Mouse (Mus musculus) thymus, postnatal 25 days (tissue): ENCODE measurements around the gene Gnat1.

Experiments used
- DNase-seq: peaks from one replicate; pipeline ENCODE4 v3.0.0; 2022

Gnat1 gene

DNA sequence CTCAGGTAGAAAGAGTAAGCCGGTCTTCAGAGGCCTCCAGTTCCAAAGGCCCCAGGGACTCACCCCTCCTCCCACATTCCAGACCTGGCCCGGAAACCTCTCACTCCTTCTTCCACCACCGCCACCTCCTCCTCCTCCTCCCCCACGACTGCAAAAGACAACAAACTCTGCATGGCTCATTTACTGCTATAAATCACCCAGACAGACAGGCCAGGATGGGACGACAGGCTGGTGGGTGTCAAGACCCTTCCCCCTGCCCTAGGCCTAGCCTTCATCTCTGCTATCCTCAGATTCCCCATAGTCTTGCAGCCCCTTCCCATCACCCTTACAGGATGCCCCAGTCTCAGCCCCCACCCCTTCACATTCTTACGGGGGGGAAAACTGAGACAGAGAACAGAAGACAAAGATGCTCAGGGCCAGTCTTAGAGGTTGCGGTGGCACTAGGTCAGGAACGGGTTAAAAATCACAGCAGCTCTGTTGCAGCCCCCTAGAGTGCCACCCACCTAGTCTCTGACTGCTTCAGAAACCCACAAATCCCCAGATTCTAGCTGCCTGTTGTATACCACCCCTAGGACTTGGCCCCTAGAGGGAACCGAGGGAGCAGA, 20.0 kb upstream of the Gnat1 start:
- no peak for DNase-seq

DNA sequence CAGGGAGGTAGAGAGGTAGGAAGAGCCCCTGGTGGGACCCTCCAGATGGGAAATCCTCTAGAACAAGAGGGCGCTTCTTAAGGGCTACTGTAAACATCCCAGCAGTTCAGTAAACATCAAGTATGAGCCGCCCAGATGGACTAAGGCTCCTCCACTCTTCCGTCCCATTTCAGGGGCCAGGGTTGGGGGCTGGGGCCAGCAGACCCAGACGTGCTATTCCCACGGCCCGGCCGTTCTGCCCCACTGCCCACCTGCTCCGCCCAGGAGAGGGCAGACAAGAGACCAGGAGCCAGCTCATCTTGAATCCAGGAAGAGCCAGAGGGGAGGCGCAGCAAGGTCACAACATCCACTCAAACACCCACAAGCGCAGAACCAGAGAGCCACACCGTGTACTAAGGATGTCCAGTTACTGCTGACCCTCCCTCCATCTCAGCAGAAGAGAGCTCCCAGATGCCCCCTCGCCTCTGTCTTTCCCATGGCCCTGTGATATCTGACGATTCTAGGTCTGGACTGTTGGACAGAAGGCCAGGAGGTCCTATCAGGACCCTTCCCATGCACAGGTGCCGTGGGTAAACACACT, 19.2 kb upstream of the Gnat1 start:
- DNase-seq = no peak

DNA sequence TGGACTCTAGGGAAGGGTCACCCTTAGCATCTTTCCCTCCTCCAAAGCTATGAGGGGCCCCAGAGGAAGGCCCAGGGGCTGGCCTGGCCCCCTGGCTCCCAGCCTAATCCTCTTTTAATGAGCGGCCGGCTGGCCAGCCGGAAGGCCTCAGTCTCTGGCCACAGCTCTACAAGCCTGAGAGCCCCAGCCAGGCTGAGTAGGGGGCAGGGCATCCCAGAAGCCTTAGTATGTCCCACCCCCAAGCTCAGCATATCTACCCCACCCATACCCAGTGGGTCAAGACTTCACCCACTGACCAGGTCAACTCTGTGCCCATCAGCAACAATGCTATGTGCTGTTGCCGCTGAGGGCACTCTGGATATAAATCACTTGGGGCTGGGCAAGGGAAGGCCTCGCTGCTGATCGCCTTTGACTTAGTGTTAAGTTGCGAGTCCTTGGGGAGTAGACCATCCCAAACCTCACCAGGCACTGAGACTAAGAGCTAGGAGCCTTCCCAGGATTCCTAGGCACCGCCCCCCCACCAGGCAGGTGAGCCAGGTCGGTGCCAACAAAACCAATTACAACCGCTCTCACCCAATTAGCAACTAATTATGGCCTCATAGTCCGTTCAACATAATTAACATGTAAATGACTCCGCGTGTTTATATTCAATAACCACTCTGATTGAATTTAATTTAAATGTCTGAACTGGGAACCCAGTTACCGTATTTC, 18.5 kb upstream of the Gnat1 start:
- DNase-seq = no peak

DNA sequence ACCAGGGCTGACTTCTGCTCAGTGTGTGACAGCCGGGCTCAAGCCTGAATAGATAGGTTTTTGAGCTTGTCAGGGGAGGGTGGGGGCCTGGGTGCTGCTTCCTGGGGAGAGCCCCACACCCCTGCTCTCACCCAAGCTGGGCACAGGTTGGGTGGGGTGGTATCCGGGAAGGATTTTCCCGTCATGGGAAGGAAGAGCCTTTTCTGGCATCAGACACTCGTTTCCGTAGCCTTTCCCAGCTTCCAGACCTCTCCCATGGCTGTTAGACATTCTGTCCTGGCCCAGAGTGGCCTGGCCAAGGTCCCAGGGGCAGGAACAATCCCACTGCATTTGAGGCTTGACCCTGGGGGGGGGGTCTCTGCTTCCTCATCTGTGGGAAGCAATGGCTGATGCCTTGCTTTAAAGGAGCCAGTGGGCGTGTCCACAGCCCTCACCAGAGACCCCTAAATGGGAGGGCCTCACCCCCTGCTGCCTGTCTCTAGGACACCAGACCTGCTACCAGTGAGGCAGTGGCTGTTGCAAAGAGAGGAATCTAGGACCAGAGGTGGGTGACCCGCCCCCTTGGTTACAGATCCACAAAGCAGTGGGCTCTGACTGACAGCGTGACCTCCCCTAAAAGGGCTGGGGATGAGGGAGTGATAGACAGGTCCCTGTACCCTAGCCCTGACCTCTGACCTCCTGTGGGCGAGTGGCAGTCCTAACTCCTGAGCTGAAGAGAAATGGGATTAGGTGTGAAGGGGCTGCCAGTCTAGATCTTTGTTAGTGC, 17.5 kb upstream of the Gnat1 start:
- DNase-seq = no peak

DNA sequence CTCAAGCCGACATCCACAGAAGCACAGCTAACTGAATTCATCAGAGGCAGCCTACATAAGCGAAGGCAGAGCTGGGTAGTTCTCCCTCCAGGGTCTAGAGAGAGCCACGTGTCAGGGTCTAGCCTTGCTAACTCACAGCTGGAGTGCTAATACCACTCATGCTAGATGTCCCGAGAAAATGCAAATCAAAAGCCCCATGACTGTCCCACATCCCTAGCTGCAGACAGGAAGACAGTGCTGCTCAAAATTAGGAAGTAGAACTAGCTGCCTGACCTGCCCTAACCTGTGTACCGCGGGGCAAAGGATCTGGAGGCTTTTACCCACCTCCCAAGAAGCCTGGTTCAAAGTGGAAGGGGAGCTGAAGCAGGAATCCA, 16.6 kb upstream of the Gnat1 start:
- no peak for DNase-seq

DNA sequence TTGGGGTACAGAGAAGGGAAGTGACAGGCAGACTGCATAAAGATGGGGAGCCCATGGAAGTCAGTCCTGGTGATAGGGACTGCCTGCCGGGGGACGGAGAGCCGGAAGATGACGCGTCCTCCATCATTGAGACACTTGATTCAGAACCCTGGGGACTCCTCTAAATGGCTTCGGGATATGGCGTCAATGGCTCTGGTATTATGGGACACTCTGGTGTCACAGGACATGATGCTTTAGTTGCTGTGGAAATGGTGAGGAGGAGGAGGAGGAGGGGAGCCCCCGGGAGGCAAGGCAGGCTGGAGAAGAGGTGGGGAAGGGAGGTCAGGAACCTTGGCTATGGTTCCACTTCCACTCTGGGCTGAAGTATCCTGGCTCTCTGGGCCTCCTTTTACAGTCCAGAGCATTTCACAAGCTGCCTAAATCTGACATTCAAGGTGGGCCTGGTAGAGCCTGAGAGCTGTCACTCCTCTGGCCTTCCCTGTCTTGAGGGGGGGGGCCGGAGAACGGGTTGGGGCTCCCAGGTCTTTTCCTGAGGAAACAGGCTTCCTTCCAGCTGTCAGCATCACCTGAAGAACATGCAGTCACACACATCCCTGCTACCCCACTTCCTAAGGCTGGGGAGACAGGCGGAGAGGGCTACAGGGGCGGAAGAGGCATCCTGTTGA, 16.1 kb upstream of the Gnat1 start:
- no peak for DNase-seq

DNA sequence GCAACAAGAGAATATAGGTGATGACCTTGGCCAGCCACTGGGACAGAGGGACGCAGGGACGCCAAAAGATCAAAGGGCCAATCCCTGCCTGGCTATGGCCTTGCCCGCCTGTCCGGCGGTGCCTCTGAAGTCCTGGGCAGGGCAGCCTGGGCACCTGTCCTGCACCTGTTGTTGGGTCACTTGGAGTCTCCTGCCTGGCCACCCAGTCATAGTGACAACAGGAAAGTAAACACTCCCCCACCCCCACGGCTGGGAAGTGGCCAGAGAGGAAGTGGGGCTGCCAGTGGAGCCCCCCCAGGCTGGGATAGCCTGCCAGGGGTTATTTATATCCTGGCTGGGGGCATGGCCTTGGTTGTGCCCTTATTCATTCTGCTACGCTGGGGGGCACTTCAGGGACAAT, 15.1 kb upstream of the Gnat1 start:
- no peak for DNase-seq

DNA sequence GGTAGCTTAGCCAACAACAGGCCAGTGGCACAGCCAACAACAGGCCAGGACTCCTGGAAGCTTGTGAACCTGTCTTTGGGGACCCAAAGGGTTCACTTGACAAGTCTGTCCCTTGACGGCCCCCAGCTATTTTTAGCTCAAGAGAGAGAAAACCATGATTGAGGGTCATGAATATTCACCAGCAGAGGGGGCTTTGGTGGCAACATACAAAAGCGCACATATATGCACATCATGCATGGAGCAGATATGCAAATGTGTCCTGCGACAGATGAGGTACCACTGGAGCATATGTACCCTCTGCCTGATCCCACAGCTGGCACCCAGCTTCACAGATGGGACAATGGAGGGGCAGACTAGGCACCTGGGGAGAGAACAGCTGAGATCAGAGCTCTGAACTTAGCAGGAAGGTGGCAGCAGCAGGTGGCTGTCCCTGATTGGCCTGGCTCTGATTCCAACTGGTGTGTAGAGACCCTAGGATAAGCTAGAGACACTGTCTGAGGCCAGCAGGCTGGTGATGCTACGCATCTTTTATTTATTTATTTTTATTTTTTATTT, 14.0 kb upstream of the Gnat1 start:
- DNase-seq = no peak

DNA sequence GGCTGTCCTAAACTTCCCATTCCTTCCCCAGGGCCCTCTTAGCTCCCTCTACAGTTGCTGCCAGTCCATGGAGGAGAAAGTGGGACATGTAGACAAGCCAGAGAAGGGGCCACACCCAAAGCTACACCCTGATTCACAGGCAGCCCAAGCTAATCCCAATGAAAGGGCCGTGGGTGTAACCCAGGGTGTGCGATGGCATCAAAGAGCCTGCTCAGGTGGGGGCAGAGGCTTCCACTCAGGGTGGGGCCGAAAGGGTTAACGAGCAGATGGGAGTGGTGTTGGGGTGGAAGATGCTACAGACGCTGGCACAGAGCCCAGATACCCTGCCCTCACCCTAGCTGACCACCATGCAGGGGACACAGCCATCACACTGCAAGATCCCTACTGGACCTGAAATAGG, 13.3 kb upstream of the Gnat1 start:
- no peak for DNase-seq

DNA sequence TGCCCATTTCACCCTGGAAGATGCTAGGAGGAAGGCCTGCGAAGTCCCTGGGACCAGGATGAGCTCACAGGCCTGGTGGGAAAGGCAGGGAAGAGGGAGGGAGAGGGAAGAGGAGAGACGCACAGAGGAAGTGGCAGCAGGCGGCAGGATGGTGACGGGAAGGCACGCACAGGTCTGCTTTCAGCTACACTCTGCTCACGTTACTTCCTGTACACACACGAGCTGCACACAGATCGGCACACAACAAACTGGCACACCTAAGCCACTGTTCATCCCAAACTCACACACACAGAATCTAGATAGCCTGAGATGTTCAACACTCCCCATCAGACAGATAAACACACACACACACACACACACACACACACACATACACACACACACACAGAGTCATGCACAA, 10.9 kb upstream of the Gnat1 start:
- peak; percentile 26 for DNase-seq

DNA sequence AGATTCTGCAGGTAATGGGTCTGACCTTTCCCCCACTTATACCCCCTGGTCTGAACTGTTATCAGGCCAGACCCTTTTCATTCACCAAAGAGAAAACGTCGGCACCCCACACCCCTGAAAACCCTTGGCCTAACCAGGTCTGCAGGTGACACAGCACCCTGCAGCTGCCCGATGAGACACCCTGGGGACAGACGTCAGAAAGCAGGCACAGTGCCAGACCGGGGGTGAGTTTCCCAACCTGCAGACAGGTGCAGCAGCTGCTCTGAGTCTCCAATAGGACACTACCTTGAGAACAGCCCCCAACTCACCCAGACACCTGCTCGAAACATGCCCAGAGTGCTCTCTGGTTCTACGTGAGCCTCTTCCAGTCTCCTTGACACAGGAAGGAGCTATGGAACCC, 9.4 kb upstream of the Gnat1 start:
- DNase-seq = no peak

DNA sequence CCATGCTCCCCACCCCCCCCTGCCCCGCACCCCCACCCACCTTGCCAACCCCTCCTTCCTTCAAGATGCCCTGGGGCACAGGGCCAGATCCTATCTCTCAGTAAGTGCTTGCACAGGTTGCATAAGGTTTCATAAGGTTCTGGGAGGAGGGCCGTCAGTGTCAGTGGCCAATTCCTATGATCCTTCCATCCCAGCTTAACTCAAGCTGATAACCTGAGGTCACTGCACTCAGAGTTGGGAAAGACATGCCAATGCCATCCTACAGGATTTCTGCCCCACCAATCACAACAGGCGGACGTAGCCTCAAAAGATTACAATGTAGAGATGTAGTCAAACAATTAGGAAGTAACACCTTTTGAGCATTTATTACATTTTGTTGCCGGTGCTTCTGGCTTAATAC, 8.9 kb upstream of the Gnat1 start:
- no peak for DNase-seq

DNA sequence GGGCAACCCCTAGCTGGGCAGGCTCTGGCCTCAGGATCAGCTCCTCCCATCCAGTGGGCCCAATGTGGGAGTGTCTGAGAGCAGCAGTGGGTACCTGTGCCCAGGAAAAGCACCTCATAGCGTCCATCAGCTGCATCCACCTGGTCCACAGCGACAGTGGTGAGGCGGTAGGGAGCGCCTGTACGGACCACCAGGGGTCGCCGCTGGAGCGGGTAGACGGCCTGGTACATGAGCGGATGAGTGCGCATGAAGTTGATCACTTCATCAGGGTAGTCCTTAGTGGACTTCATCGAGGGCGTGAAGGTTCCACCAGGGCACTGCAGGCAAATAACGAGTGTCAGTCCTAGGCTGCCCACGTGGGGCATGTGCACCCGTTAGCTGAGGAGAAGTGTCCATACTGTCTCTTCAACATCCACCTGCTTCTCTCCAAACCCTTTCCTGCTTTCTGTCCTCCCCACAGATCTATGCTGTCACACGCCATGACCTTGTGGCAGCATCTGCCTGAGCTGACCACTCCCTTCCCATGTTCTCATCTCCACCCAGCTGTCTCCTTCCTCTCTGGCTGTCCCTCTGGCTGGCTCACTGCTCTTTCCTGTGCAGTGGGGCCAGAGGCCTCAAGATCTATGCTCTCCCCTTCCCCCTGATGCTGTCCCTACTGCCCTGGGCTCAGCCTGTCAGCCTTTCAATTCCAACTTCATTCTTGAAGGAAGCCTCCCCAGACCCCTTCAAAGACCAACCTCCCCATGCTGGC, 5.9 kb upstream of the Gnat1 start:
- peak; percentile 79 for DNase-seq

DNA sequence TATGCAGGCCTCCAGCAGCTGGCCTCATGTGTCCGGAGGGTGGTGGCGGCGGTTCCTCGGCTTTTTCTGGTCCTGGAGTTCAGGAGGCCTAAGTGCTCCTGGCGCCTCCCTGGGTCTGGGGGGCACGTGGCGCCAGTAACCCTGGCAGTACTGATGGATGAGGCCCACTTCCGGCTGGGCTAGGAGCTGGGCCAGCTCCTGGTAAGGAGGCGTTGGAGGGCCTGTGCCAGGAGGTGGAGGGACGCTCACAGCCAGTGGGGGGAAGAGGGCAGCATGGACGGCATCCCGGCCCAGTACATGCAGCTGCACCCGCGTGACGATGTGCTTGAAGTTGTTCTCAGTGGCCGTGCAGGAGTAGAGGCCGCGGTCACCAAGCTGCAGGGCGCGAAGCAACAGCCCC, 2.9 kb upstream of the Gnat1 start:
- no peak for DNase-seq

DNA sequence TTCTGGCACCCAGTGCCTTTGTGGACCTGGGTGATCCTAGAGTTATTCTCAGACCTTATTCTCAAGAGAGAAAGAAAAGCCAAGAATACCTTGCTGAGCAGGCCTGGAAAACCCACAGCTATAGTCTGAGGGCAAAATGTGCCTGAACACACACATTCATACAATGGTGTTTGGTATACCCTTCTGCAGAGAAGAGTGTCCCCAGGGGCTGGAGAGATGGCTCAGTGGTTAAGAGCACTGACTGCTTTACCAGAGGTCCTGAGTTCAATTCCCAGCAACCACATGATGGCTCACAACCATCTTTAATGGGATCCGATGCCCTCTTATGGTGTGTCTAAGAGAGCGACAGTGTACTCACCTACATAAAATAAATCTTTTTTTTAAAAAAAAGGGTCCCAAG, 651 bp downstream of the Gnat1 start:
- no peak for DNase-seq

DNA sequence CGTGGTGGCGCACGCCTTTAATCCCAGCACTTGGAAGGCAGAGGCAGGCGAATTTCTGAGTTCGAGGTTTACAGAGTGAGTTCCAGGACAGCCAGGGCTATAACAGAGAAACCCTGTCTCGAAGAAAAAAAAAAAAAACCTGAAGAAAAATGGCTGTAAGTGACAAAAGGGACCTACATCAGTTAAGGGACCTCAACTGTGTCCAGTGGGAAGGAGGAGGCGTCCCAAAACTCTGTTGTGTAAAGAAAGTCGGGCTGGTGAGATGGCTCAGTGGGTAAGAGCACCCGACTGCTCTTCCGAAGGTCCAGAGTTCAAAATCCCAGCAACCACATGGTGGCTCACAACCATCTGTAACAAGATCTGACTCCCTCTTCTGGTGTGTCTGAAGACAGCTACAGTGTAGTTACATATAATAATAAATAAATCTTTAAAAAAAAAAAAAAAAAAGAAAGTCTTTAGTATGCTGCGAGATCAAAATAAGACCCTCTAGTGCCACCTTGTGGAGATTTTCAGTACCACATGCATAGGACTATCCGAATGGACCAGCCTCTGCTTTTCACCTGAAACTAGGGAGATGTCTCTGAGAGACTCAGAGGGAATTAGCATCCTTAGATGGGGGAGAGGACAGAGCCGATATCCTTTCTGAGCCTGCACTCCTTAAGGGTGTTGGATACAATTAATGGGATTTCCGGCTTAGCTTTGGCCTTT, 1.5 kb downstream of the Gnat1 start:
- DNase-seq = peak; percentile 77

DNA sequence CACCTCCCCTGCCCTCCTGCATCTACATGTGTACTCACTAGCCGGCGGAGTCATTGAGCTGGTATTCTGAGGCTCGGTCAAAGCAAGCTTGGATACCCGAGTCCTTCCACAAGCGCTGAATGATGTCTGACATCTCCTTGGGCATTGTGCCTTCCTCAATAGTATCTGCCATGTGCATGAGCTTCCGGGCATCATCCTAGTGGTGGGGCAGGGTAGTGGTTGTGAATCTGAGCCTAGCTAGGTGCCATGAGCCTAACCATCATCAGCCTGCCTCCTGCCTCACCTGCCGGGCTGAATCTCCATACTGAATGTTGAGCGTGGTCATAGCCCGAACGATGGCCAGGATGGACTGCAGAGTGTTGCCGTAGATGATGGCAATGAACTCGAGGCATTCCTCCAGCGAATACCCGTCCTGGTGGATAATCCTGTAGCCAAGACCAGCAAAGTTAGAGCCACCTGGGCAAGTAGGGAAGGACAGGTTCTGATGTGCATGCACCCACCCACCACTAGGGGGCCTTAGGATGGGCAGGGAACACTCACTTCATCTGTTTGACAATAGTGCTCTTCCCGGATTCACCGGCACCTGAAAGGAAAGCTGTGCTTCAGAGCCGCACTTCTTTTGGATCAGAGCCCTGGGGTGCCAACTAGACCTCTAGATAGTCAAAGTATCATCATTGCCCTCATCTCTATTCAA, 2.3 kb downstream of the Gnat1 start:
- DNase-seq = peak; percentile 63

DNA sequence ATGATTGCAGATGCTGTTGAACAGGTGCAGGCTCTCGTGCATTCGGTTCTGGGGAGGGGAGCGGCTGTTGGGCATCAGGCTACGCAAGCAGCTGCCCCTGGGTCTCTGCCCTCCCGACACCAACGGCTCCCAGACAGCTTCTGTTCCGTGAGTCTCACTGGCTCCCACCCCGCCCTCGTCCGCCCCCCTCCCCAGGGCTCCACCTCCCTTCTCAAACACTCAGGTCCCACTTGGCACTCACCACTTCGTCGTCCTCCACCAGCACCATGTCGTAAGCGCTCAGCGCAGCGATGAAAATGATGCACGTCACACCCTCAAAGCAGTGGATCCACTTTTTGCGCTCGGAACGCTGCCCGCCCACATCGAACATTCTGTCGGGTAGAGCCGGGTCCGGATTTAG, 3.2 kb downstream of the Gnat1 start:
- no peak for DNase-seq

DNA sequence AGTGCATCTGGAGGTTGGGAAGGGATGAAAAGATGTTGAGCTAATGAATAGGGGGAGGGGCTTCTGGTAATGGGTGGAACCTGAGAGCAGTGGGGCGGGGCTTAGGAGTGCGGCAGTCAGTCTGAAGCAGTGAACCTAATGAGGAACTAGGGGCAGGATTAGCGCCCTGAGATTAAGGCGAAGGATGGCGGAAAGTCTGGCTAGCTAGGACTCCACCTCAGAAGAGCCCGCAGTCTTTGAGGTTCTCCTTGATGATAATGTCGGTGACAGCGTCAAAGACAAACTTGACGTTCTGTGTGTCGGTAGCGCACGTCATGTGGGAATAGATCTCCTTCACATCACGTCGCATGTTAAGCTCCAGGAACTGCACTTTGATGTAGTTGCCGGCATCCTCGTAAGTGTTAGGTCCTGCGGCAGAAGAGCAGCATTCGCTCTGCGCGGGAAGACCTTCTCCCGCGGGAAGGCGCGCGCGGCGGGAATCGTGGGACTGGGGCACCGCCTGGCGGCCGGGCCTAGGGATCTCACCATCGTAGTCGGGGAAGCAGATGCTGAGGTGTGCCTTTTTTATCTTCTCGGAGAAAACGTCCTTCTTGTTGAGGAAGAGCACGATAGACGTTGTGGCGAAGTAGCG, 3.7 kb downstream of the Gnat1 start:
- DNase-seq = peak; percentile 71

DNA sequence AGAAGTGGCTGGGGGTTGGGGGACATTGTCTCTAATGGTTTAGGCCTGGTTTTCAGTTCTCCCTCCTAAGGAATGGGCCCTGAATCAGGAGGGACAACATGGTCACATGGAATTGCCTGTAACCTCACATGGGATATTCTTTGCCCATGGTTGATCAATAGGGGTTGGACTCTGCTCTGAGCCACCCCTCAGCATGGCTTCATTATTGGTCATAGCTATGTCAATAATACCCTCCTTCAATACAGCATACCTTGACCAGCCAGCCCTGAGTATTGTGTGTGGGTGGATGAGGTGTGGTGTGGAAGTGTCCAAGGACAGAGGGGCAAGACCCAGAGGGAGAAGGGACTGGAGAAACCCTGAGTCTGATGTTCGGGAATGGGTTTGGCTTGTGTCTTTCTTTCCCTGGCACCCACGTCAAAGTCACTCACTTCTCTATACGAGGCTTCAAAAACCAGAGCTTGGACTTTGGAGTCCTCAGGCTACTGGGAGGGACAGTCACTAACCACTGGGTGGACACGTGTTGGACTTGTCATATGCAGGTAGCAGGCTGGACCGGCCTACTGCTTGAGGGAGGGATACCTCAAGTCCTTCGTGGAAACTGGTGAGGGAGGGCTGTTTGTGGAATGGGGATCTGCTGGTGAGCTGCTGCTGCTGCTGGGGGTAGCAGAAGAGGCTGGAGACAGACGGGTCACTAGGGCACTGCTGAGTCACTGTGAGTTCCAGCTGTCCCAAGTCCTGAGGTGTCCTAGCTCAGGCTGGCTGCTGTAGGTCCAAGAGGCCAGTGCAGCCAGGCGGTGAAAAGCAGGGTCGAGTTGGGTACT, 4.7 kb downstream of the Gnat1 start:
- DNase-seq = no peak
